Mouse (Mus musculus): Measurements from ENCODE around the gene Ptgir. TPM values are rescaled to one million over a fixed set of nuclear protein-coding genes. Genes with fewer than 3 reads are reported as not detected.

Ptgir gene
- polyA plus RNA-seq, 1 experiment = not detected

- peak overlapping the region; percentile 80 for H3K9ac ChIP-seq (ENCODE audit: low read depth, poor library complexity, severe bottlenecking)
- no peak for TF ChIP-seq POLR2A (IDR thresholded peaks at IDR 0.05; ENCODE audit: insufficient read depth, low read length)
- TF ChIP-seq CTCF (IDR thresholded peaks at IDR 0.05; ENCODE audit: low read depth, low read length) = no peak
- no peaks in the 10 kb centered on the region for H3K9me3 ChIP-seq (replicated peaks; ENCODE audit: control insufficient read depth, insufficient read depth, low read length, poor library complexity, severe bottlenecking)
- no peak overlapping the region for H3K27ac ChIP-seq (ENCODE audit: insufficient read depth, low read length)
- no peaks in the 10 kb centered on the region for H3K27me3 ChIP-seq (ENCODE audit: control insufficient read depth, insufficient read depth, low read length, poor library complexity, severe bottlenecking)
- no peaks in the 10 kb centered on the region for H3K36me3 ChIP-seq (ENCODE audit: control insufficient read depth, insufficient read depth, low read length, poor library complexity, severe bottlenecking)
- H3K4me1 ChIP-seq (ENCODE audit: control insufficient read depth, insufficient read depth, low read length) = no peaks in the 10 kb centered on the region
- H3K4me3 ChIP-seq (ENCODE audit: low read depth, low read length) = peak overlapping the region; percentile 86
These were observed 30.3 kb upstream of the Ptgir start for GRCm38 (mm10) chr7:16876006-16876405.

GRCm38 (mm10) chr7:16876608-16877007 lies 29.7 kb upstream of the Ptgir start:
- H3K4me1 ChIP-seq (ENCODE audit: control insufficient read depth, insufficient read depth, low read length) = no peaks in the 10 kb centered on the region

GRCm38 (mm10) chr7:16877717-16878116 lies 28.6 kb upstream of the Ptgir start:
- TF ChIP-seq POLR2A (IDR thresholded peaks at IDR 0.05; ENCODE audit: insufficient read depth, low read length) (no peak), CTCF (IDR thresholded peaks at IDR 0.05; ENCODE audit: low read depth, low read length) (no peak), EP300 (IDR thresholded peaks at IDR 0.05; ENCODE audit: insufficient read depth, low read depth, low read length) (no peak)
- no peak overlapping the region for H3K27ac ChIP-seq (ENCODE audit: insufficient read depth, low read length)
- H3K9ac ChIP-seq (ENCODE audit: low read depth, poor library complexity, severe bottlenecking) = no peak overlapping the region
- no peaks in the 10 kb centered on the region for H3K4me1 ChIP-seq (ENCODE audit: control insufficient read depth, insufficient read depth, low read length)
- no peaks in the 10 kb centered on the region for H3K9me3 ChIP-seq (replicated peaks; ENCODE audit: control insufficient read depth, insufficient read depth, low read length, poor library complexity, severe bottlenecking)
- H3K36me3 ChIP-seq (ENCODE audit: control insufficient read depth, insufficient read depth, low read length, poor library complexity, severe bottlenecking) = no peaks in the 10 kb centered on the region
- H3K27me3 ChIP-seq (ENCODE audit: control insufficient read depth, insufficient read depth, low read length, poor library complexity, severe bottlenecking) = no peaks in the 10 kb centered on the region
- H3K4me3 ChIP-seq (ENCODE audit: low read depth, low read length) = no peak overlapping the region

More at GRCm38 (mm10) chr7:16876608-16877007, 29.7 kb upstream of the Ptgir start:
- H3K9me3 ChIP-seq (replicated peaks; ENCODE audit: control insufficient read depth, insufficient read depth, low read length, poor library complexity, severe bottlenecking) = no peaks in the 10 kb centered on the region
- no peak for TF ChIP-seq POLR2A (IDR thresholded peaks at IDR 0.05; ENCODE audit: insufficient read depth, low read length)
- peak; percentile 51; the same call in 1 of the 2 replicates for TF ChIP-seq EP300 (IDR thresholded peaks at IDR 0.05; ENCODE audit: insufficient read depth, low read depth, low read length)
- TF ChIP-seq CTCF (IDR thresholded peaks at IDR 0.05; ENCODE audit: low read depth, low read length) = no peak
- peak overlapping the region; percentile 52 for H3K27ac ChIP-seq (ENCODE audit: insufficient read depth, low read length)
- H3K36me3 ChIP-seq (ENCODE audit: control insufficient read depth, insufficient read depth, low read length, poor library complexity, severe bottlenecking) = no peaks in the 10 kb centered on the region
- peak overlapping the region; percentile 9 for H3K9ac ChIP-seq (ENCODE audit: low read depth, poor library complexity, severe bottlenecking)
- H3K4me3 ChIP-seq (ENCODE audit: low read depth, low read length) = peak overlapping the region; percentile 57
- H3K27me3 ChIP-seq (ENCODE audit: control insufficient read depth, insufficient read depth, low read length, poor library complexity, severe bottlenecking) = no peaks in the 10 kb centered on the region

GRCm38 (mm10) chr7:16879796-16880547 lies 26.3 kb upstream of the Ptgir start:
- H3K36me3 ChIP-seq (ENCODE audit: control insufficient read depth, insufficient read depth, low read length, poor library complexity, severe bottlenecking) = no peaks in the 10 kb centered on the region
- no peak overlapping the region for H3K4me3 ChIP-seq (ENCODE audit: low read depth, low read length)
- peaks cover 3% of the 10 kb centered on the region for H3K4me1 ChIP-seq (ENCODE audit: control insufficient read depth, insufficient read depth, low read length)

GRCm38 (mm10) chr7:16880615-16881014 lies 25.7 kb upstream of the Ptgir start:
- Histone ChIP-seq H3K36me3 (ENCODE audit: control insufficient read depth, insufficient read depth, low read length, poor library complexity, severe bottlenecking) (no peaks in the 10 kb centered on the region), H3K4me1 (ENCODE audit: control insufficient read depth, insufficient read depth, low read length) (peaks cover 3% of the 10 kb centered on the region), H3K9me3 (replicated peaks; ENCODE audit: control insufficient read depth, insufficient read depth, low read length, poor library complexity, severe bottlenecking) (no peaks in the 10 kb centered on the region), H3K27ac (ENCODE audit: insufficient read depth, low read length) (peak overlapping the region; percentile 88), H3K9ac (ENCODE audit: low read depth, poor library complexity, severe bottlenecking) (no peak overlapping the region), H3K4me3 (ENCODE audit: low read depth, low read length) (no peak overlapping the region), H3K27me3 (ENCODE audit: control insufficient read depth, insufficient read depth, low read length, poor library complexity, severe bottlenecking) (no peaks in the 10 kb centered on the region)
- TF ChIP-seq CTCF (IDR thresholded peaks at IDR 0.05; ENCODE audit: low read depth, low read length) = no peak
- TF ChIP-seq EP300 (IDR thresholded peaks at IDR 0.05; ENCODE audit: insufficient read depth, low read depth, low read length) = no peak
- no peak for TF ChIP-seq POLR2A (IDR thresholded peaks at IDR 0.05; ENCODE audit: insufficient read depth, low read length)

More at GRCm38 (mm10) chr7:16879796-16880547, 26.3 kb upstream of the Ptgir start:
- H3K9me3 ChIP-seq (replicated peaks; ENCODE audit: control insufficient read depth, insufficient read depth, low read length, poor library complexity, severe bottlenecking) = no peaks in the 10 kb centered on the region
- TF ChIP-seq CTCF (IDR thresholded peaks at IDR 0.05; ENCODE audit: low read depth, low read length) (no peak), EP300 (IDR thresholded peaks at IDR 0.05; ENCODE audit: insufficient read depth, low read depth, low read length) (peak; percentile 54)
- H3K9ac ChIP-seq (ENCODE audit: low read depth, poor library complexity, severe bottlenecking) = no peak overlapping the region
- peak overlapping the region; percentile 88 for H3K27ac ChIP-seq (ENCODE audit: insufficient read depth, low read length)
- no peaks in the 10 kb centered on the region for H3K27me3 ChIP-seq (ENCODE audit: control insufficient read depth, insufficient read depth, low read length, poor library complexity, severe bottlenecking)

GRCm38 (mm10) chr7:16883162-16883561 lies 23.1 kb upstream of the Ptgir start:
- no peaks in the 10 kb centered on the region for H3K36me3 ChIP-seq (ENCODE audit: control insufficient read depth, insufficient read depth, low read length, poor library complexity, severe bottlenecking)
- H3K27me3 ChIP-seq (ENCODE audit: control insufficient read depth, insufficient read depth, low read length, poor library complexity, severe bottlenecking) = no peaks in the 10 kb centered on the region
- H3K9me3 ChIP-seq (replicated peaks; ENCODE audit: control insufficient read depth, insufficient read depth, low read length, poor library complexity, severe bottlenecking) = no peaks in the 10 kb centered on the region
- no peak overlapping the region for H3K27ac ChIP-seq (ENCODE audit: insufficient read depth, low read length)
- TF ChIP-seq EP300 (IDR thresholded peaks at IDR 0.05; ENCODE audit: insufficient read depth, low read depth, low read length) = no peak
- no peak for TF ChIP-seq POLR2A (IDR thresholded peaks at IDR 0.05; ENCODE audit: insufficient read depth, low read length)
- no peak for TF ChIP-seq CTCF (IDR thresholded peaks at IDR 0.05; ENCODE audit: low read depth, low read length)
- H3K4me3 ChIP-seq (ENCODE audit: low read depth, low read length) = no peak overlapping the region
- peaks cover 3% of the 10 kb centered on the region for H3K4me1 ChIP-seq (ENCODE audit: control insufficient read depth, insufficient read depth, low read length)
- no peak overlapping the region for H3K9ac ChIP-seq (ENCODE audit: low read depth, poor library complexity, severe bottlenecking)
